Mouse (Mus musculus) liver, embryonic 18 days (tissue): ENCODE data around the gene Sos1. TPM values are rescaled to one million over a fixed set of nuclear protein-coding genes. Genes with fewer than 3 reads are reported as not detected.

ENCODE experiments used
- polyA plus RNA-seq: library from polyadenylated mRNA; depleted of rRNA; stranded (reverse); fragments of >200 nt; gene quantifications from 2 replicates; pipeline ENCODE4 v1.2.3, GENCODE M21; 2012; rRNA removed

Sos1 gene
- 1.5 and 1.7 TPM in 2 replicates for polyA plus RNA-seq

GRCm38 (mm10) chr17:80480031-80480854 is at the start of gene Sos1:
Gene Sos1 (minus strand): TSS chr17:80480453.

GRCm38 (mm10) chr17:80372989-80373725 is 107.1 kb downstream of the Sos1 start, which contains the start of gene Gm10190:
Gene Gm10190 (minus strand): TSS chr17:80373541.

Other genes with a start within 250 kb of the Sos1 start
- 3.2 and 3.5 TPM in 2 replicates for gene Morn2, start 190.2 kb downstream of the Sos1 start, polyA plus RNA-seq
- gene Dhx57, start 190.0 kb downstream of the Sos1 start, polyA plus RNA-seq = 6.1 and 6.9 TPM in 2 replicates
- 0.08 and 0.21 TPM in 2 replicates for gene Arhgef33, start 173.0 kb downstream of the Sos1 start, polyA plus RNA-seq
- 0.20 TPM in 1 of 2 replicates, not detected in the other for gene Gm10190, start 106.9 kb downstream of the Sos1 start, polyA plus RNA-seq
- 0.24 and 0.28 TPM in 2 replicates for gene Cdkl4, start 97.4 kb upstream of the Sos1 start, polyA plus RNA-seq
- 8.6 and 9.4 TPM in 2 replicates for gene Map4k3, start 248.0 kb upstream of the Sos1 start, polyA plus RNA-seq